Mouse (Mus musculus) liver, adult 2 months (tissue): ENCODE results near the gene Espn.
A peak's percentile ranks its signal among the peaks of the same experiment; 100 is the strongest.

Experiments used
- CTCF ChIP-seq: fragments of 200-500 bp; IDR thresholded peaks from 2 replicates; pipeline ENCODE4 v1.5.1; 2011; ENCODE audit warnings: low read depth, low read length, control low read depth
- POLR2A ChIP-seq: fragments of 200-500 bp; IDR thresholded peaks from 2 replicates; pipeline ENCODE4 v1.6.1; 2011; ENCODE audit warnings: low read length, control low read depth; ENCODE audit not compliant: insufficient read depth; ENCODE audit errors: extremely low read depth

- peak; percentile 94 for TF ChIP-seq CTCF
- no peak for TF ChIP-seq POLR2A
These were observed 49.1 kb downstream of the Espn start for GRCm38 (mm10) chr4:152103025-152103424.
